Mouse (Mus musculus) urinary bladder, adult 18-20 months (tissue): ENCODE results near the gene Pomgnt1.

Experiments used
- DNase-seq, 2 experiments: peaks; one replicate each; pipeline ENCODE4 v3.0.0; 2022; ENCODE audit warnings: low spot score in 2 of 2, mixed read lengths in 2 of 2

Gene Pomgnt1

GRCm38 (mm10) chr4:116137421-116137996 lies 13.9 kb downstream of the Pomgnt1 start:
- no peak for DNase-seq

- no peak for DNase-seq
Observed at GRCm38 (mm10) chr4:116140801-116141574, 17.3 kb downstream of the Pomgnt1 start.

GRCm38 (mm10) chr4:116141736-116142135 lies 18.1 kb downstream of the Pomgnt1 start:
- DNase-seq = no peak

GRCm38 (mm10) chr4:116142269-116142668 lies 18.6 kb downstream of the Pomgnt1 start:
- DNase-seq = no peak

- DNase-seq = no peak
Observed at GRCm38 (mm10) chr4:116143317-116143811, 19.7 kb downstream of the Pomgnt1 start.

- peak; percentile 36 to 76 for DNase-seq
Observed at GRCm38 (mm10) chr4:116143891-116144717, 20.5 kb downstream of the Pomgnt1 start.

- no peak for DNase-seq
Observed at GRCm38 (mm10) chr4:116149812-116150155, 26.1 kb downstream of the Pomgnt1 start.

- DNase-seq = peak; percentile 48 to 61
Observed at GRCm38 (mm10) chr4:116150156-116150861, 26.7 kb downstream of the Pomgnt1 start.

- DNase-seq = no peak
Observed at GRCm38 (mm10) chr4:116150862-116151221, 27.2 kb downstream of the Pomgnt1 start.

GRCm38 (mm10) chr4:116151238-116151637 lies 27.6 kb downstream of the Pomgnt1 start, which contains the start of gene Lurap1:
Gene Lurap1 (minus strand): TSS chr4:116151338.
- no peak for DNase-seq

- no peak for DNase-seq
Observed at GRCm38 (mm10) chr4:116152702-116153101, 29.1 kb downstream of the Pomgnt1 start.

GRCm38 (mm10) chr4:116157882-116158281 lies 34.2 kb downstream of the Pomgnt1 start:
- no peak for DNase-seq

- no peak for DNase-seq
Observed at GRCm38 (mm10) chr4:116159912-116160311, 36.3 kb downstream of the Pomgnt1 start.

GRCm38 (mm10) chr4:116160769-116161168 lies 37.1 kb downstream of the Pomgnt1 start:
- no peak for DNase-seq

- DNase-seq = no peak
Observed at GRCm38 (mm10) chr4:116162142-116162541, 38.5 kb downstream of the Pomgnt1 start.

GRCm38 (mm10) chr4:116164759-116165554 lies 41.3 kb downstream of the Pomgnt1 start:
- DNase-seq = no peak

- DNase-seq = no peak
Observed at GRCm38 (mm10) chr4:116165708-116166407, 42.2 kb downstream of the Pomgnt1 start.

GRCm38 (mm10) chr4:116167404-116167803 lies 43.8 kb downstream of the Pomgnt1 start, which contains the start of gene Tspan1:
Gene Tspan1 (minus strand): TSS chr4:116167601.
- DNase-seq = peak in 1 of 2 experiments; percentile 50

- DNase-seq = peak in 1 of 2 experiments; percentile 52
Observed at GRCm38 (mm10) chr4:116168617-116169352, 45.1 kb downstream of the Pomgnt1 start.

- DNase-seq = no peak
Observed at GRCm38 (mm10) chr4:116169353-116169672, 45.7 kb downstream of the Pomgnt1 start.
